Mouse (Mus musculus) midbrain, embryonic 10.5 days (tissue): ENCODE results near the gene Gm20388. TPM values are rescaled to one million over a fixed set of nuclear protein-coding genes. Genes with fewer than 3 reads are reported as not detected.

Experiments used
- DNase-seq: peaks from one replicate; pipeline ENCODE4 v3.0.0-alpha.2; 2017; ENCODE audit warnings: low spot score
- H3K27ac ChIP-seq: fragments of 300-500 bp; sonication (generic); replicated peaks from 2 replicates; pipeline ENCODE4 v1.5.1; 2016; ENCODE audit warnings: mild to moderate bottlenecking
- H3K27me3 ChIP-seq: fragments of 300-500 bp; sonication (generic); 2 replicates; pipeline ENCODE4 v1.6.1; 2016; ENCODE audit warnings: low read depth, mild to moderate bottlenecking; ENCODE audit not compliant: poor library complexity, severe bottlenecking
- H3K36me3 ChIP-seq: fragments of 300-500 bp; sonication (generic); 2 replicates; pipeline ENCODE4 v1.6.1; 2016; ENCODE audit warnings: mild to moderate bottlenecking, moderate library complexity
- H3K4me1 ChIP-seq: fragments of 300-500 bp; sonication (generic); 2 replicates; pipeline ENCODE4 v1.6.1; 2016
- H3K4me3 ChIP-seq: fragments of 300-500 bp; sonication (generic); 2 replicates; pipeline ENCODE4 v1.5.1; 2016; ENCODE audit warnings: mild to moderate bottlenecking, moderate library complexity
- H3K9me3 ChIP-seq: fragments of 300-500 bp; sonication (generic); replicated peaks from 2 replicates; pipeline ENCODE4 v1.6.1; 2016; ENCODE audit warnings: mild to moderate bottlenecking
- WGBS: fragments of 180-500 bp; shearing (Covaris S2); methylation state at CpG from one replicate; pipeline ENCODE4 v1.1.7; 2016; 5-methylcytosine and 5-hydroxymethylcytosine counted together
- polyA plus RNA-seq: library from polyadenylated mRNA; unstranded; fragments of >200 nt; fragmentation: Nextera tagmentation; extraction: Ambion mirVana; gene quantifications from 2 replicates; pipeline ENCODE4 v1.2.1, GENCODE M21; 2016

Gm20388 gene
- polyA plus RNA-seq, 1 experiment from 2014 or later, result 7.1 TPM

DNA sequence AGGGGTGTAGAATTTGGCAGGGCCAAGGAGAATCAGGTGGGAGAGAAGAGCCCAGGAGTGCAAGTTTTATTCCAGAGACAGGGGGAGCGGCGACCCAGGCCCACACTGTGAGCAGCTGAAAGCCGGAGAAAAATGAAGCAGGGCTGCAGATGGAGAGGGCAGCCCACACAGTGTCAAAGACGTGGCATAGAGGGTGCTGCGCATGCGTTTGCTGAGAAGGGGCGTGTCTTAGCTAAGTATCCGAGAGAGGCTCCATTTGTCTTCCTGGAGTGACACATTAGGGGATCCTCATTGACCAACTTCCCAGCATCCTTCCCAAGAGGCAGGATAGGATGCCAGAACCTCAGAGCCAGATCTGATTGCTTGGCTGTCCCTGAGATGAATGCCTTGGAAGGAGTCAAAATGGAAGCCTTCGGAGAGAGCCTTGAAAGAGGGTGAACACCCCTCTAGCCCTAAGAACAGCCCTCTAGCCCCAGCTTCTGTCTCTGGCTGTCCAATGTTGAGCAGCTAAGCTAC is 96.1 kb downstream of the Gm20388 start:
- peaks cover 34% of the 10 kb centered on the region for H3K4me1 ChIP-seq
- peaks cover 6% of the 10 kb centered on the region; the same call in 1 of the 2 replicates for H3K27me3 ChIP-seq
- 58% methylated on average over 9 of the region's 9 CpGs for WGBS
- no peak overlapping the region for H3K4me3 ChIP-seq
- DNase-seq, result no peak
- no peaks in the 10 kb centered on the region for H3K36me3 ChIP-seq
- no peaks in the 10 kb centered on the region for H3K9me3 ChIP-seq
- H3K27ac ChIP-seq, result no peak overlapping the region

DNA sequence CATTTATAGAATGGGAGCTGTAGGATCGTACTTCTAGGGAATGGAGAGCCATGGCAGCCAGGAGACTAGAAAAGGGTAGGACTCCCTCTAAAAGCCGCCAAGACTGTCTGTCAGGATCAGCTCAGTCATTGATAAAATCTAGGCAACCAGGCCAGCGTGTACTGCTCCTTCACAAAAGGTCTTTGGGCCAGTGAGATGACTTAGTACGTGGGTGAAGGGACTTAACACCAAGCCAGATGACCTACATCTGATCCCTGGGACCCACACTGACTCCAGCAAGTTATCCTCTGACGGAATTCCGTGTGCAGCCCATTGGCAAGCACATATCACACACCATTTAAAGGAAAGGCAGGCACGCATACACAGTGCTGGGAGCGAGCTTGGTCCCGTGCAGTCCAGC is 96.5 kb downstream of the Gm20388 start:
- no peak for DNase-seq
- 84% methylated on average over 9 of the region's 9 CpGs for WGBS
- no peaks in the 10 kb centered on the region for H3K36me3 ChIP-seq
- peaks cover 6% of the 10 kb centered on the region; the same call in 1 of the 2 replicates for H3K27me3 ChIP-seq
- H3K27ac ChIP-seq, result no peak overlapping the region
- H3K4me3 ChIP-seq, result no peak overlapping the region
- no peaks in the 10 kb centered on the region for H3K9me3 ChIP-seq
- H3K4me1 ChIP-seq, result peaks cover 33% of the 10 kb centered on the region

DNA sequence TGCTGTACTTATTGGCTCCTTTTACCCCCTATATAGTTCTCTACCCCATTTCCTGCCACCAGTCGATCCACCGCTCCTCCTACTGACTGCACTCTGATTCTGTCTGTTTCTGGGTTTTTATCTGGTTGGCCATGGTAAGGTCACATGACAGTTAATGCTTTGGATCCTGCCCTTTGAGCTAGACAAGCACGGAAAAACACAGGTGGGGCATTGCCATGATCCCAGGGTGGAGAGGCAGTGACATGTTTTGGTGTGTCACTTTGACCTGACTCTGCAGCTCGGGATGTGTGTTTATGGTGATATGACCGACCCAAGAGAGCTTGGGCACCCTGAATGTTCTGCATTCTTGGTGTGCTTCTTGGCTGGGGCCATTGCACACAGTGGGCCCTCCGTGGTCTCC is 98.6 kb downstream of the Gm20388 start:
- 69% methylated on average over 6 of the region's 6 CpGs for WGBS
- Histone ChIP-seq H3K4me1 (peaks cover 33% of the 10 kb centered on the region), H3K27ac (no peak overlapping the region), H3K27me3 (peaks cover 15% of the 10 kb centered on the region; the same call in 1 of the 2 replicates), H3K4me3 (no peak overlapping the region), H3K9me3 (no peaks in the 10 kb centered on the region), H3K36me3 (no peaks in the 10 kb centered on the region)
- no peak for DNase-seq

DNA sequence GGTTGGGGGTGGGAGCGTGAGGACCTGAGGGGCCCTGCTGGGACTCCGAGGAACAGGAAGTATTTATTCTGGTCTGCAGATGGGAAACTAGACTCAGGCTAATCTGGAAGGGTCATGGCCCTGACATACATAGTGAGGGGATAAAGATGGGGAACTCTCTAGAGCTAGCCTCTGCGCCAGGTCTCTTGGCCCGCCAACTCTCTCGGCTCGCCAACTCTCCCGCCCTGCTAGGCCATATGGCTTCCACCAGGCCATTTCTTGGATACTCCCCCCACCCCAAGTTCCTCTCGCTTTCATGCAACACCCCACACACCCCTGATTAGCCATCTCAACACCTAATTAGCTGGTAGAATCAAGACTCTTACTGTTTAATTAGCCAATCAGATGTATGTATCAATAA is 101.8 kb downstream of the Gm20388 start:
- H3K36me3 ChIP-seq, result no peaks in the 10 kb centered on the region
- no peaks in the 10 kb centered on the region for H3K9me3 ChIP-seq
- DNase-seq, result no peak
- peaks cover 19% of the 10 kb centered on the region for H3K4me1 ChIP-seq
- H3K4me3 ChIP-seq, result no peak overlapping the region
- 91% methylated on average over 8 of the region's 8 CpGs for WGBS
- peaks cover 9% of the 10 kb centered on the region; the same call in 1 of the 2 replicates for H3K27me3 ChIP-seq
- no peak overlapping the region for H3K27ac ChIP-seq

DNA sequence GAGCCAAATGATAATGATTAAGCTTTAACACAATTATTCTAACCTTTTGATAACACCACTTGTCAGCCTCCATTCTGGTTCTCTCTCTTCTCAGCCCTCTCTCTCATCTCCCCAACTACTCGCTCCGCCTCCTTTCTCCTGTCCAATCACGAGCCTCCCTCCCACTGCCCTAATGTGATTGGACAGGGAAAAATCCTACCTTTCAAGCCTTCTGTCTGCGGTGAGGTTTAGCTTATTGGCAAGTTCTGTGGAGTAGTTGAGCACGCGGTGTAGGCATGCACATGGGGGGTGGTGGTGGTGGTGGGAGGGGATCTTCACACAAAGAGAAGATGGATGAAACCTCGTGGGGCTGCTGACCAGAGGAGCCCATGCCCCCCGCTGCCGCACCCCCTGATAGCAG is 102.3 kb downstream of the Gm20388 start:
- no peaks in the 10 kb centered on the region for H3K36me3 ChIP-seq
- H3K4me1 ChIP-seq, result peaks cover 20% of the 10 kb centered on the region
- no peak for DNase-seq
- peaks cover 9% of the 10 kb centered on the region; the same call in 1 of the 2 replicates for H3K27me3 ChIP-seq
- 30% methylated on average over 9 of the region's 9 CpGs for WGBS
- peak overlapping the region; percentile 57; the same call in 1 of the 2 replicates for H3K27ac ChIP-seq
- H3K9me3 ChIP-seq, result no peaks in the 10 kb centered on the region
- H3K4me3 ChIP-seq, result no peak overlapping the region

DNA sequence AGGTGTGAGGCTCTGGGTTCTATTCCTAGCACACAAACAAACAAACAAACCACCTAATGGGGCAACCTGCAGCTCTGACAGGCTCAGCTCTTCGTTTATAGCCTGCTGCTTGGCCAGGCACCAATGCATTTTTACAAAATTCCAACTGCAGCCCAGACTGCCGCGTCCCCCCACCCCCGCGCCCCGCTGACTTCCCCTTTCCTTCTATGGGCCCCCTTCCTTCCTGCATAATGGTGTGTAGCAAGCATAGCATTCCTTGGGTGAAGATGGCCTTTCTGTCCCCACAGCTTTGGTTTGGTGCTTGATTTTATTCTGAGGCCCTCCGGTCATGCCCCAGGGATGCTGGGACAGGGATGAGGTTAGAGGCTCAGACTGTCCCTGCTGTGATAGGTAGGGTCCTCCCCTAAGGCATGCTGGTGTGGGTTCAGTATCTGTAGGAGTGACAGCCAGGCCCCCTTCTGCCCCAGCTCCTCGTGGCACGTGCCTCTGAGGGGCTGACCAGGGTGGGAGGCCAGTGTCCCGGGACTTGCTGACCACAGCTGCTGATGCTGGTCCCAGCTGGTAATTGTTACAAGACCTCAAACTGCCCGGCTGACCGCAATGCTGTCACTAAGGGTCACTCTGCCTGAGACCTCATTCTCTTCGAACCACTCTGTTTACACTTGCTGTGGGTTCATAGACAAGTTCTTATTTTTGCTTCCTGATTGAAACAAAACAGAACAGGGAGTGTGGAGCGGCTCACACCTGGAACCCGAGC is 103.8 kb downstream of the Gm20388 start:
- H3K36me3 ChIP-seq, result no peaks in the 10 kb centered on the region
- peaks cover 36% of the 10 kb centered on the region for H3K4me1 ChIP-seq
- peaks cover 9% of the 10 kb centered on the region; the same call in 1 of the 2 replicates for H3K27me3 ChIP-seq
- DNase-seq, result no peak
- H3K4me3 ChIP-seq, result no peak overlapping the region
- H3K27ac ChIP-seq, result peak overlapping the region; percentile 28; the same call in 1 of the 2 replicates
- WGBS, result 76% methylated on average over 15 of the region's 15 CpGs
- H3K9me3 ChIP-seq, result no peaks in the 10 kb centered on the region

DNA sequence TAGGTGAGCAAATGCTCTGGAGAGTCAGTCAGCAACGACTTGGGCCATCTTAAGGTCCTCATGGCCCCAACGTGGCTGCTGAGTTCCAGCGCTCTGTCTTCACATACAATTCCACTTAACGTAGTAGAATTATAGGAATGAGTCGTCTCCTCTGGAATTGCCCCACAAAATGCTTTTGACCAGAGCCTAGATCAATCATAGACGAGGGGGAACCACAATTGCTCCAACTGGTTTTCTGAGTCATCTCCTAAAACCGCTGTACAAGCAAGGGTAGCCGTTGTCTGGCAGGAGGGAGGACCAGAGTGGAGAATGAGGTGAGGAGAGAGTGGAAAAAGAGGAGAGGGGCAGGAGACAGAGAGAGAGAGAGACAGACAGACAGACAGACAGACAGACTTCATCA is 105.3 kb downstream of the Gm20388 start:
- WGBS, result 86% methylated on average over 8 of the region's 8 CpGs

DNA sequence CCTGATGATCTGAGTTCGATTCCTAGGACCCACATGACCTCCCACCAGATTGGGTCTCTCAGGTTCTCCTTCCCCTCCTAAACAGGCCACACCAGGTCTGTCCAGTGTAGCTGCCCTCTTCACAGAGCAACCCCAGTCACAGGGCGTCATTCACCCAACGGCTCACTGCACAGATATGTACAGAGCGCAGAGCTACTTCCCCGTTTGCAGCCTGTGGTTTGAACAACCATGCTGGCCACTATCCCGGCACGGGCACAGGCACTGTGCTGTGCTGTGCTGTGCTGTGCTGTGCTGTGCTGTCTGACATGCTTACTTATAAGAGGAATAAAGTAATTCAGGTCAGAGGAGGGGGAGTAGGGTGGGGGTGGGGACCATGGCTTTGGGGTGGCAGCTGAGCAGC is 105.8 kb downstream of the Gm20388 start:
- H3K9me3 ChIP-seq, result no peaks in the 10 kb centered on the region
- DNase-seq, result no peak
- no peak overlapping the region for H3K27ac ChIP-seq
- H3K36me3 ChIP-seq, result no peaks in the 10 kb centered on the region
- H3K4me1 ChIP-seq, result peaks cover 53% of the 10 kb centered on the region
- no peak overlapping the region for H3K4me3 ChIP-seq
- H3K27me3 ChIP-seq, result 0 out of 2 replicates have a peak, but pooled peaks cover 9% of the 10 kb centered on the region
- WGBS, result 82% methylated on average over 7 of the region's 7 CpGs

More for the DNA sequence above, 105.3 kb downstream of the Gm20388 start:
- H3K4me1 ChIP-seq, result peaks cover 50% of the 10 kb centered on the region
- H3K36me3 ChIP-seq, result no peaks in the 10 kb centered on the region
- no peaks in the 10 kb centered on the region for H3K9me3 ChIP-seq
- no peak overlapping the region for H3K27ac ChIP-seq
- no peak for DNase-seq
- H3K4me3 ChIP-seq, result no peak overlapping the region
- H3K27me3 ChIP-seq, result peaks cover 9% of the 10 kb centered on the region; the same call in 1 of the 2 replicates

DNA sequence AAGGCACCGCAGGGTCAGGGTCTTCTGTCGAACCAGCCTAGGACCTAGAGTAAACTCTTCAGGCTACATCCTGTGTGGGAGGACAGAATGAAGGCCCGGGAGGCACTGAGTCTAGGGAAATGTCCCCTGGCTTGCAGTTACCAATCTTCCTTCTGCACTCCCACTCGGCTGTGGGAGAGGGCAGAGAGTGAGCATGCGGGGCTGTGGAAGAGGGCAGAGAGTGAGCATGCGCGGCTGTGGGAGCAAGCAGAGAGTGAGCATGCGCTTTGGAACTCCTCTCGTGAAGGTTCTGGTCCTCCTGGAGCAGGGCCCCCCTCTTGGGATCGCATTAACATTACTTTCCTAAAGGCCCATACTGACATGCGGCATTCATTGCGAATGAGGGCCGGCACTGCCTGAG is 106.7 kb downstream of the Gm20388 start:
- H3K27ac ChIP-seq, result no peak overlapping the region
- DNase-seq, result no peak
- H3K4me1 ChIP-seq, result peaks cover 57% of the 10 kb centered on the region
- no peaks in the 10 kb centered on the region for H3K9me3 ChIP-seq
- WGBS, result 93% methylated on average over 13 of the region's 13 CpGs
- no peak overlapping the region for H3K4me3 ChIP-seq
- H3K36me3 ChIP-seq, result no peaks in the 10 kb centered on the region
- 0 out of 2 replicates have a peak, but pooled peaks cover 9% of the 10 kb centered on the region for H3K27me3 ChIP-seq

DNA sequence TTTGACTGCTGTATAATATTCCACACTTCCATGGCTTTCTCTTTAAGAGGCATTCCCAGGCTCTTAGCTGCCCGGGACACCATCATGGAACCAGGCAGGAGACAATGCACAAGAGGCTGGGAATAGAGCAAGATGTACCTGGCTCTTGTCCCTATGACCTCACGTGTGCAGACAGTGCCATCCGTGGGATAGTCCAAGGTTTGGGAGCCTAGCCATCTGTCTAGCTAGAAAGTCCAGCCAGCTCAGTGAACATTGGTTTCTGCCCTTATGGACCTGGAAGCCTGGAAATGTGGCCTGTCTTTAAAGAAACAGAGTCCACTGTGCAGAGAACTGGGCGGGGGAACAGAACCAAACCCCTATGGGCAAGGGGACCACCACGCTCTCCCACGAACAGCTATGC is 107.1 kb downstream of the Gm20388 start:
- WGBS, result 96% methylated on average over 6 of the region's 6 CpGs
- no peak for DNase-seq
- Histone ChIP-seq H3K4me3 (no peak overlapping the region), H3K4me1 (peaks cover 57% of the 10 kb centered on the region), H3K36me3 (no peaks in the 10 kb centered on the region), H3K9me3 (no peaks in the 10 kb centered on the region), H3K27ac (peak overlapping the region; percentile 68), H3K27me3 (0 out of 2 replicates have a peak, but pooled peaks cover 9% of the 10 kb centered on the region)

DNA sequence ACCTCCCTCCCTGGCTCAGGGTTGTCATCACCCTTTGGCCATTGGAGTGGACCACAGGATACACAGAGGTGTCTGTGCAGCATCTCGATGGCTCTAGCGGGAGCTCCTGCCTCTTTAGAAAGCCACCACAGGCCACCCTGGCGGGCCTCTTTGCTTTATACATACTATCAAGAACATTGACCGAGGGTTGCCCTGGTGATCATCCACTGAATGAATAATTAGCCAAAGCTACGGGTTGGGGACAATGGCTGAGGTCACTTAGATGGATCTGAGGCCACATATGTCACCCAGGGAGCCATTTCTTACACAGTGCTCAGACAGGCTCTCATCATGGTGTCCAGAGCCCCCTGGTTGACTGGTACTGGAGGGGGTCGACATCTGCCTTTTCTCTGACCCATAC is 107.7 kb downstream of the Gm20388 start:
- H3K36me3 ChIP-seq, result no peaks in the 10 kb centered on the region
- WGBS, result 62% methylated on average over 6 of the region's 6 CpGs
- peak overlapping the region; percentile 68 for H3K27ac ChIP-seq
- peaks cover 52% of the 10 kb centered on the region for H3K4me1 ChIP-seq
- H3K4me3 ChIP-seq, result no peak overlapping the region
- peak; percentile 39 for DNase-seq
- H3K9me3 ChIP-seq, result no peaks in the 10 kb centered on the region
- H3K27me3 ChIP-seq, result 0 out of 2 replicates have a peak, but pooled peaks cover 3% of the 10 kb centered on the region

DNA sequence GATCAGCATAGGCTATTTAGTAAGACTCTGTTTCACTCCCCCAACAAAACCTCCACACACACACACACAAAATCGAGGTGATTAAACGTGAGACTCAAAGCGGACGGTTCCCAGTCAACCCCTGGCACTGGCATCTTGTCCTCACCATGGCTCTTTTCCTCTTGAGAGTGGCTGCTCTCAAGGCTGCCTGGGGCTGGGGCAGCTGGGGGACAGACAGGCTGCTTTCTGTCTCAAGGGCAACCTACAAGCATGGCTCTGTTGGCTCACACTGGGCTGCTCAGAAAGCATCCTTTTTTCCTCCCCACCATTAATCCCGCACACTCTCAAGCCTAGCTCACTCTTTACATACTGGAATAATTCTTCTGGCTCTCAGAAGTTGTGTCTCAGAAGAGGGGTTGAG is 108.7 kb downstream of the Gm20388 start:
- Histone ChIP-seq H3K4me3 (no peak overlapping the region), H3K9me3 (no peaks in the 10 kb centered on the region), H3K4me1 (peaks cover 42% of the 10 kb centered on the region), H3K36me3 (no peaks in the 10 kb centered on the region), H3K27me3 (no peaks in the 10 kb centered on the region), H3K27ac (peak overlapping the region; percentile 68)
- 85% methylated on average over 5 of the region's 5 CpGs for WGBS
- DNase-seq, result no peak

DNA sequence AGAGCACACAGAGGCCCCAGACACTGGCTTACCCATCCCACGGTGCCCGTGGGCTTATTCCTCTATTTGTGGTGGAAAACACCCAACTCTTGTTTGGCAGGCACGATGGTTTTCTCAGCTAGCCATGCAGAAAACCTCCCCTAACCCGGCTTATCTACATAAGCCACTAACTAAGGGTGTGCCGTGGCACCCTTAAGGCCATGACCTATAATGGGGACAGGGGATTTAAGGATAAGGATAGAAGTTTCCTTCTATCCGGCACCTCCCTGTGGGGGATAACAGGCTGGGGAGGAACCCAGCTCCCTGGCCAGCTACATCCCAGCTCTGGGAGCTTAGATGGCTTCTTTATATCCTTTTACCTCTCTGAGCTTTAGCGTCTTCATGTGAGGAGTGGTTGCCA is 109.7 kb downstream of the Gm20388 start:
- 69% methylated on average over 7 of the region's 7 CpGs for WGBS
- Histone ChIP-seq H3K9me3 (no peaks in the 10 kb centered on the region), H3K27ac (no peak overlapping the region), H3K4me3 (no peak overlapping the region), H3K36me3 (no peaks in the 10 kb centered on the region), H3K27me3 (no peaks in the 10 kb centered on the region), H3K4me1 (peaks cover 38% of the 10 kb centered on the region)
- DNase-seq, result no peak
